Mouse (Mus musculus) left cerebral cortex, adult 11 months (tissue): Measurements from ENCODE around the gene Hist1h1d.
"Not testable (repeated sequence)": the region's sequence is repeated elsewhere in the genome, so short reads cannot be mapped to it uniquely, and the experiment has no call there.

Experiments used
- DNase-seq: peaks from one replicate; pipeline ENCODE4 v3.0.0; 2022; ENCODE audit warnings: low spot score

Gene Hist1h1d

GRCm38 (mm10) chr13:23546694-23547093 lies 6.4 kb upstream of the Hist1h1d start:
- no peak for DNase-seq

GRCm38 (mm10) chr13:23550761-23551145 lies 2.3 kb upstream of the Hist1h1d start:
- no peak for DNase-seq

DNA sequence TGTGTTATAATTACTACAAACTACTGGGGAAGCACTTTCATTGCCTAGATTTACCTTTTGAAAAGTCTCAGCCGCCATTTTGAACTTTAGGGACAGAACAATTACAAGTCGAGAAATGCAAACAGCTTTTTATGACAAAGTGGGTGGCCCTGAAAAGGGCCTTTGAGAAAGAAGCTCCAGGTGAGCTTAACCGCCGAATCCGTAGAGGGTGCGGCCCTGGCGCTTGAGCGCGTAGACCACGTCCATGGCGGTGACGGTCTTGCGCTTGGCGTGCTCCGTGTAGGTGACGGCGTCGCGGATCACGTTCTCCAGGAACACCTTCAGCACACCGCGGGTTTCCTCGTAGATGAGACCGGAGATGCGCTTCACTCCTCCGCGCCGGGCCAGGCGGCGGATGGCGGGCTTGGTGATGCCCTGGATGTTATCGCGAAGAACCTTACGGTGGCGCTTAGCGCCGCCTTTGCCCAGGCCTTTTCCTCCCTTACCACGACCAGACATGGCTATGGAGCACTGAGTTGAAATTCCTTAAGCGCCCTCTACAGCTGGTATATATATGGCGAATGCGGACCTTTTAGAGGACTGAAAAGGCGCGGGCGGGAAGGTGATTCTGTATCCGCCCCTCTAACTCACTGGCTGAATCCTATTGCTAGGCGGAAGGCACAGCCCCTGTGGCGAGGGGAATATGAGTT lies 1.8 kb upstream of the Hist1h1d start, which contains the start of gene Hist1h4f:
Gene Hist1h4f (minus strand): TSS at position 503 of the 689 bp plus-strand sequence.
- peak; percentile 91 for DNase-seq

DNA sequence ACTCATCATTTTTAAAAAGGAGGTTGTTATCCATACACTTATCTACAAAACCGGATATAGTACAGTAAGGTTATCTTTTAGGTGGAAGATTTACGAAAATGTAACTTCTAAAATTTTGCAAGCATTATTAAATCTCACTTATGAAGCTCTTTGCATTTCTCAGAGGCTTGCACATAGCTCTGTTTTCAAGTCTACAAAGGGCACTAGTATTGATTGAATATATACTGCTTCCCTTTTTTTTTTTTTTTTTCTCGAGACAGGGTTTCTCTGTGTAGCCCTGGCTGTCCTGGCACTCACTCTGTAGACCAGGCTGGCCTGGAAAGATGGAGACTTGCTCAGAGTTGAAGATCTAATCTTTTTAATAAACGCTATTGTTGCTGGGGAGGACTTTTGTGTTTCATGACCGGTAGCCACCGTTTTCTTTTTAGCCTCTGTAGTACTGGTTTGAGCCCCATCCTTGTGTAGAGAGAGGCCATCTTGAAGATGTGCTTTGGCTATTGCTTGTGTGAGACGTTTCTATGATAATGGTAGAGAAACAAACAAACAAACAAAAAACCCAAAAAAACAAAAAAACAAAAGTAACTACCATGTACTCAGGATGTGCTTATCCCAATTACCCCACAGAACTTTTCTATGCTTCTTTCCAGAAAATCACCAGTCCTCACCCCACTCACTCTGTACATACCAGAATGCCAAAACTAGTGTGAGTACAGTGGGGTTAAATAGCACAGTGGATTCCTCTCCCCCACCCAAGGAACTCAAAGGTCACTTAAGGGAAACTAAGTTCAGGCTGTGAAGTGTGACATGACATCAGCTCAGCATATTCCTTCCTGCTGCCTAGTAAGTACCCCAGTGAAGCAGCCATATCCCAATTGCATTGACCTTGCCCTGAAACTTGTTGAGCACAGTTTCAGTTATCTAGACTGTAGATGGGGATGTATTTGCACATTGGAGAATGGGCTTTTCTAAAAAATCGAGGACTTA lies 839 bp upstream of the Hist1h1d start:
- no peak for DNase-seq

GRCm38 (mm10) chr13:23554393-23554792 lies 1.3 kb downstream of the Hist1h1d start:
- no peak for DNase-seq

- DNase-seq, result no peak
Observed at GRCm38 (mm10) chr13:23554925-23555838, 2.1 kb downstream of the Hist1h1d start.

DNA sequence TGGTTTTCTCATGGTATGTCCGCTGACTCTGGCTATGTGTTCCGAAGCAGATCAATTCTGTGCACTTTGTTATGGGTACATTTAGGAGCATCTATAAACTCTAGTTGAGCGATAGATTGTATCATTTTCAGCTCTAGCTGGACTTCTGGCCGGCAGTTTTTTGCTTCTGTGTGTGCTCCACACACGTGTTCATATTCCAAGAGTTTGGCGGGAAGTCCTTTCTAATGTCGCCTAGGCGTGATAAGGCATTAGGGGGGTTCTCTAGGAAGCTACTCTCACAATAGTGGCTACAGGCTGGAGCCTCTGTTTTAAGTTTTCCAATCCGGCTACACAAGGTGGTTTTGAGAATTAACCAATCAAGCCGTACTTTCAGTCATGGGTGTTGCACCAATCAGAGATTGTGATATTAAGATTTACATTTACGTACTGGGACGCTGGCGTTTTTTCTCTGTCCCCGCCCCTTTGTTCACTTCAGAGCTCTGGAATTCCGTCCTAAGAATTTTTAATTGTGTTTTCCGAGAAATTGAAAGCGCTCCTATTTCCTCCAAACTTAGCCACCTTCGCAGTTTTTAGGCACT lies 2.9 kb downstream of the Hist1h1d start:
- peak; percentile 86 for DNase-seq

DNA sequence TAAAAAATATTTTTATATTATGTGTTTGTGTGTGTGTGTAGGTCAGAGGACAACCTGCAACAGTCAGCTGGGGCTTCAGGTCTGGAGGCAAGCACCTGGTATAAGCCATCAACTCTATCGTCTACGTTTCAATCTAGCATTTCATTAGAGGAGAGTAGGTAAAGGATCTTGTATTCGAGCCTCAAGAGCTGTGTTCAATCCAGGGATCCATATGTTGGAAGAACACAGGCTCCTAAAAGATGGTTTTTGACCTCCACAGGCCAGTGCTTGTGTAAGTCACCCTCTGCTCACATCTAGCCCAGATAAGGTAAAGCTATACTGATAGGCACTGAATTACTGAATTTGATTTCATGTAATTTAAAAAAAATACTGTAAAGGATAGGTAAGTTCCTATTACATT lies 3.8 kb downstream of the Hist1h1d start:
- DNase-seq, result no peak

GRCm38 (mm10) chr13:23560699-23561098 lies 7.6 kb downstream of the Hist1h1d start:
- DNase-seq, result not testable (repeated sequence)

DNA sequence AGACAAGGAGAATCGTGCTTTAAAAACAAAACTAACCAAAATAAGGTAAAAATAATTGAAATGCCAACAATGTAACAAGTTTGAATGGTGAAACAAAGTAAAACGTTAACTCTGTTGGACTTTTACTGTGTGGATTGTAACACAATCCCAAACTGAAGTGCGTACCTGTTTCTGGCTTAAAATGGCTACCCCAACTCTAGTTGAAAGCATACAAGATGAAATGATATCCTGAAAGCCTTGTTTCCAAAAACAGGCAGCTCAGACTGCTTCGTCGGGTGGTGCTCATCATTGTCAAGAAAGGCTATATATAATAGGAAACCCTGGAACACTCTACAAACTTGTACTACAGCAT lies 8.4 kb downstream of the Hist1h1d start:
- not testable (repeated sequence) for DNase-seq

DNA sequence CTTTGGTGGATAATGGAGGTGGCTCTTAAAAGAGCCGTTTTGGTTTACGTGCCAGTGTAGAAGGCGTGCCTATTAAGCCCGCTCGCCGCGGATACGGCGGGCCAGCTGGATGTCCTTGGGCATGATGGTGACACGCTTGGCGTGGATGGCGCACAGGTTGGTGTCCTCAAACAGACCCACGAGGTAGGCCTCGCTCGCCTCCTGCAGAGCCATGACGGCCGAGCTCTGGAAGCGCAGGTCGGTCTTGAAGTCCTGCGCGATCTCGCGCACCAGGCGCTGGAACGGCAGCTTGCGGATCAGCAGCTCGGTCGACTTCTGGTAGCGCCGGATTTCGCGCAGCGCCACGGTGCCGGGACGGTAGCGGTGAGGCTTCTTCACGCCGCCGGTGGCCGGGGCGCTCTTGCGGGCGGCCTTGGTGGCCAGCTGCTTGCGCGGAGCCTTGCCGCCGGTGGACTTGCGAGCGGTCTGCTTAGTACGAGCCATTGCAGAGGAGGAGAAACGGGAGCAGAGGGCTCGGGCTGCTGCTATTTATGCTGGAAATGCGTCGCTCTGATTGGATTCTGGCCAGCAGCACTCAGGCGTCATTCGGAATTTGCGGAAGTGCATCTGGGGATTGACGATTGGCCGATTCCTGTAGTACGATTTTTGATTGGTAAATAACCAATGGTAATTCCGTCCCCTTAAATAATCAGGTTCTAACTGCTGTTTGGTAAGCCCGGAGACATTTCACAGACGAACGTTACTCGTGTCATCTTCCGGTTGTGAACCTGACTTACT lies 9.0 kb downstream of the Hist1h1d start, which contains the start of gene Hist1h3e:
Gene Hist1h3e (minus strand): TSS at position 487 of the 777 bp plus-strand sequence.
- peak; percentile 95 for DNase-seq

- DNase-seq, result no peak
Observed at GRCm38 (mm10) chr13:23562699-23563462, 9.8 kb downstream of the Hist1h1d start.

GRCm38 (mm10) chr13:23564482-23564881 lies 11.4 kb downstream of the Hist1h1d start:
- DNase-seq, result no peak

GRCm38 (mm10) chr13:23570261-23571021 lies 17.4 kb downstream of the Hist1h1d start:
- not testable (repeated sequence) for DNase-seq

GRCm38 (mm10) chr13:23571022-23571503 lies 18.0 kb downstream of the Hist1h1d start, which contains the start of the genes Hist1h2ae and Hist1h2bg:
TSS of gene Hist1h2ae (minus strand) at chr13:23571220.
TSS of gene Hist1h2bg (plus strand) at chr13:23571396.
- peak; percentile 88 for DNase-seq

DNA sequence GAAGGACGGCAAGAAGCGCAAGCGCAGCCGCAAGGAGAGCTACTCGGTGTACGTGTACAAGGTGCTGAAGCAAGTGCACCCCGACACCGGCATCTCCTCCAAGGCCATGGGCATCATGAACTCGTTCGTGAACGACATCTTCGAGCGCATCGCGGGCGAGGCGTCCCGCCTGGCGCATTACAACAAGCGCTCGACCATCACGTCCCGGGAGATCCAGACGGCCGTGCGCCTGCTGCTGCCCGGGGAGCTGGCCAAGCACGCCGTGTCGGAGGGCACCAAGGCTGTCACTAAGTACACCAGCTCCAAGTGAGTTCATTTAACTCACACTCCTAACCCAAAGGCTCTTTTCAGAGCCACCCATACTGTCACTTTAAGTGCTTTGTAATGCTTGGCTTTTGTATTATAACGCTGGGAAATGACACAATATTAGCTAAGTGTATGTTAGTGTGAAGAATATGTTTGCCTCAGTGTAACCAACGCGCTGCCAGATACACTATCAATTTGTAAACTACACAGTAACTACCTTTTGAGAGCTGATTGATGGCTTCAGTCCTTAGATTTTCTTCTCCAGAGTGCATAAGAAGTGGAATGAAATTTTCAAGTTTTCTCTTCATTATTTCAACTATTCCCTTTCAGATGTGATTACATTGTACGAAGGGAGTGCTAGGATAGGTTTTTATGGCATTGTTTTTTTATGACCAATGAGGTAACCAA lies 18.6 kb downstream of the Hist1h1d start:
- DNase-seq, result not testable (repeated sequence)

DNA sequence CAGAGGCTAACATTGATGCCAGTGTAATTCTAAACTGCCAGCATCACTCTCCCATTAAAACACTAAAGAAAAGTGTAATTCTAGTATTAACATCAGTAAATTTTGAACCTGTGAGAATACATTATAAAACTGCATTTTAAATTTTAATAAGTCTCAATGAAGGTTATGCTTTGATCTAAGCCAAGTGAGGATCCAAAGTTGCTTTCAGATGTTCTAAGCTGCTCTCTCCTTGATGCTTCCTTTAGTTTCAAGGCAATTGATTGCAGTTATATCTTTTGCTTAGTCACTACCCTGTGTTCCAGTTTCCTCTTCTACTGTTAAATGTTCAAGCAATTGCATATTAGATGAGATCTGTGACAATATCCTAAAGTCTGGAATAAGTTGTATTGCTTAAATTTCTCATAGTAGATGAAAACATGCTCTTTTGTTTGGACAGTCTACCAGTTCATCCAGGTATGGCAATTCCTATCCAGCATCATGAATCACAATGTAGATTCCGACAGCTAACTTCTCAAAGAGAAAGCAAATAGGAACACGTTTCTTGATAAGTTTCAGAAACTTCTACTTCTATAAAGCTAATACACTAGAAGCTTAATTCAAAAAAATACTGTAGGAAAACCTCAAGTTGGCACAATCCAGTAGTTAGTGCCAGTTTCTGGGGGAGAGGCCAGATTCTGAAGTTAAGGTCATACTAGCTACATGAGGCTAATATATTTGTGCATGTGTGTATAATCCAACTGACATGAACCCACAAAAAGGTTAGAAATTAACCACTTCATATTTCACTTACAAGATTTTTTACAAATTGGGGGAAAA lies 19.4 kb downstream of the Hist1h1d start:
- DNase-seq, result no peak
